Mouse (Mus musculus): ENCODE measurements around the gene Rhoh. TPM values are rescaled to one million over a fixed set of nuclear protein-coding genes. Genes with fewer than 3 reads are reported as not detected.

Rhoh gene
- total RNA-seq, 2 experiments from 2014 or later: 0.86 to 0.92 TPM

DNA sequence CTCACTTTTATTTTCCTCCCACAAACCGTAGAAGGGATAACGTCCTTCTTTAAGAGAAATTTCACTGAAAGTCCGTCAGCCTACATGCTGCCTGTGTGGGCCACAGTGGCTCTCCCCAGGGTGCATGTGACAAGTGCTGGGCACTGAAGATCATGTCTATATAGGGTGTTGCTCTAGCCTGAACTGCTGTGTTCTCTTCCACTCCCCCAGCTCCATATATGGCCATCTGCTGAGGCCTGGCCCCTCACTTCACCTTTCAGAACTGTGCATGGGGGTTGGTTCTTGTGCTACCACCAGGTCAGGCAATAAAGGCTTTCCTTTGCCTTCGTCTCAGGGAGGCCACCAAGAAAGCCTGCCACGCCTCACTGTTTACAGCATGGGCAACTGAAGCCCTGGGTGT is 28.0 kb downstream of the Rhoh start:
- no peak for DNase-seq
- intact Hi-C loops (cut with DNase I): no loop called here

DNA sequence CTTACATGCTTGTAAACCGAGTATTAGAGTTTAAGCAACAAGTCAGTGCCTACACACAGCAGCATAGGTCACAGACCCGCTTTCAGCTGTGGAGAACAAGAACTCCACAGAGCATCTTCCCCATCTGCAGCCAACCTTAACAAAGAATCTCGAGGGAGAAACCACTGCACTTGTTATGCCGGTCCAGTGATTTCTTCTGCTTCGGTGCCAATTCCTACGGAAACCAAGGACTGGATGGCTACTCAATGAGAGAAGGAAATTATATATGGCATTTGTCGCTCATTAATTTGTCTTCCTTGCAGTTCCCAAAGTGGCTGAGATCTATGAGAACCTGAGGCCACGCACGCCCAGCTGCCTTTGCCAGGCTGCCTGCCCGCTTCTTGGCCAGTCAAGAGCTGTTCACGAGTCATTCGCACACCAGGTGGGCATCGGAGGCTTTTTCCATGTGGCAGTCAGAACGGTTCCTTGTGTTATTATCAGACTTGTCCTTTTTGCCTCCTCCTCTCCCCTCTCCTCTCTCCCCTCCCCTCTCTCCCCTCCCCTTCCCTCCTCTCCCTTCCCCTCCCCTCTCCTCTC is 30.3 kb downstream of the Rhoh start:
- intact Hi-C loops (cut with DNase I): no loop called here
- no peak for DNase-seq

DNA sequence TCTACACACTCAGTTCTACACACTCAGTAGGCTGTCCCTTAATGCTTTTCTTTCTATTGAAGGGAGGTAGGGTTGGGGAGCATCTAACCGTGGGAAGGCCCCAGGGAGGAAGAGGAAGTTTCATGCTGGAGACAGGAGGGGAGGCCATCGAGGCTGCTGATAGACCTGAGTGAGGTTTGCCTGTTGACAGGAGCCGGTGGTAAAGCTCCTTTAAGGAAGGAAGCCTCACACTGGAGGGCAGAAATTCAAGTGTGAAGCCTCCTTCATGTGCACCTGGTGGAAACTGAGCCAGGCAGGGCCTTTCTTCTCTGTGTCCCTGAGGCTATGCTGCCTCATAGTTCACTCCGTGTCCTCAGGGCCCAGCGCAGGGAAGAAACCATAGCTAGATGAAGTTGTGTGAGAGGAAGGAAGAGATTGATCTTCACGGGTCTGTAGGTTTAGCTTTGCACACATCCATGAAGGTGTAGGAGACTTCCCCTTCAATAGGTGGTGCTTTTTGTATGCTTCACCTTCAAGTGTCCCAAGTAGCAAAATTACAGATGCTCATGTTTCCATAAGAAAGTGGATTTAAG is 34.2 kb downstream of the Rhoh start:
- intact Hi-C loops (cut with DNase I): no loop called here

DNA sequence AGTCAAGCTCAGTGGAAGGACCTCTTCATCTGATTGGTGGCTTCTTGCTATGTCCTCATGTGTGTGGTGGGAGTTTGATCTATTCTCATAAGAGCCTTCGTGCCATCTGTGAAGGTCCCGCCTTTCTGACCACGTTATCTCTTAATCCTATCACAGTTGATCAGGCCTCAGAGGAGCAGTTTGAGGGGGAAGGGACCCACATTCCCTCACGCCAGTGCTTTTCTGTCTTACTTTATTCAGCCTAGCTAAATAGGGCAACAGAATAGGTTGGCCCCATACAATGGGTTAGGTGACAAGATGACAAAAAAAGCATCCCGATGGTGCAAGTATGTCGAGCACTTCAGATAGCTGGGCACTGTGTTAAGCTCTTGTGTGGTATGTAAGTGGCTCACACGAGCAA is 34.8 kb downstream of the Rhoh start:
- DNase-seq: no peak
- intact Hi-C loops (cut with DNase I): no loop called here

More for the DNA sequence above, 34.2 kb downstream of the Rhoh start:
- DNase-seq: no peak

DNA sequence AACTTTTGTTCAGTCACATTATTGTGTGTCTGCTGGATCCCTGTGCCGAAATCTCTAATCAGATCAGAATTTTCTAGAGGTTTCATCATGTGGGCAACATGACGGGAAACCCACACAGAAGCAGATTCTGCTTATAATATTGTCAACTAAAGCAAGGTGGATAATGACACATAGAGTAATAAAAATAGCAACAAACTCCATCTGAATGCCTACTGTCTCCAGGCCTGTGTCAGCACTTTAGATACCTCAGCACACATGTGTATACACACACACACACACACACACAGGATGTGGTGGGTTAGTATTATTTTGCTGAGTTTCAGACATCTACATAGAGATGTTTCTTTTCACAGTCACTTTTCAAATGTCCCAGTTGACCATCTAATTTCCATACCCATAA is 36.7 kb downstream of the Rhoh start:
- intact Hi-C loops (cut with DNase I): no loop called here
- no peak for DNase-seq

GRCm38 (mm10) chr5:65898683-65899082 is 37.7 kb downstream of the Rhoh start:
- intact Hi-C loops (cut with DNase I): no loop called here
- DNase-seq: no peak

DNA sequence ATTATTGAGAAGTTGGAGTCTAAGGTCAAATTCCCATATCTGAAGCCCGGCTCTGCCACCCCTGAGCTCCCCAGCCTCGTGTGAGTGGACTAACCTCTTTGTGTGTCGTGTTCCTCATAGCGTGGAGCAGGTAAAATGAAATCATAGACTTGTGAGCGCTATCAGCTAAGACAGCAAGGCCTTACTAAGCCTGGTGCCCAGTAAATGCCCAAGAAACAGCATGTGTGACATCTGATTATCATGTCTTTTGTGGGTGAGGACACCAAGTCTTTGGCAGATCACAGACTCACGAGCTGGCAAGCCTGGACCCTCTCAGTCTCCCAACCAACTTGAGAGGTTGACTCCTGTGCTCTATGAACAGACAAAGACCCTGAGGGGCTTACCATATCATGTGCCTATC is 39.1 kb downstream of the Rhoh start:
- intact Hi-C loops (cut with DNase I): no loop called here
- no peak for DNase-seq

- intact Hi-C loops (cut with DNase I): no loop called here
These were observed 39.9 kb downstream of the Rhoh start for GRCm38 (mm10) chr5:65900862-65901265.

DNA sequence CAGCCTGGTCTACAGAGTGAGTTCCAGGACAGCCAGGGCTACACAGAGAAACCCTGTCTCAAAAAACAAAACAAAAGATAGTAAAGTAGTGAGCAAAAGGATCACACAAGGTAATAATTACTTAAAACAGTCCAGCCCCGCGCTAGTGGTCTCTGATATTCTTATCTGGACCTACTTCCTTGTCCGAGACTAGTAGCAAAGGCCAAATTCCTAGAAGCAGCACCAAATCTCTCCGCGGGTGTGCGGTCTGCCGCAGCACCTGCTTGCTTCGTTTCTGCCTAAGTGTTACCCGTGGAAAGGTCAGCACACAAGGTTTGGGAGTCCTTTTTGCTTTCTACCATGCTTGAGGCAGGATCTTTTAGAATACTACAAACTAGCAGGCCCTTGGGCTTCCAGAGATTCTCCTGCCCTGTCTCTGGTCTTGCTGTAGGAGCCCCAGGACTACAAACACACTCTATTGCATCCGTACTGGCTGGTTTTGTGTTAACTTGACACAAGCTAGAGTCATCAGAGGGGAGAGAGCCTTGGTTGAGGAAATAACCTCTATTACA is 40.9 kb downstream of the Rhoh start:
- intact Hi-C loops (cut with DNase I): no loop called here
- DNase-seq: no peak

More at GRCm38 (mm10) chr5:65900862-65901265, 39.9 kb downstream of the Rhoh start:
- peak; percentile 47 to 48 for DNase-seq

GRCm38 (mm10) chr5:65902811-65903210 is 41.8 kb downstream of the Rhoh start:
- no peak for DNase-seq
- intact Hi-C loops (cut with DNase I): no loop called here

DNA sequence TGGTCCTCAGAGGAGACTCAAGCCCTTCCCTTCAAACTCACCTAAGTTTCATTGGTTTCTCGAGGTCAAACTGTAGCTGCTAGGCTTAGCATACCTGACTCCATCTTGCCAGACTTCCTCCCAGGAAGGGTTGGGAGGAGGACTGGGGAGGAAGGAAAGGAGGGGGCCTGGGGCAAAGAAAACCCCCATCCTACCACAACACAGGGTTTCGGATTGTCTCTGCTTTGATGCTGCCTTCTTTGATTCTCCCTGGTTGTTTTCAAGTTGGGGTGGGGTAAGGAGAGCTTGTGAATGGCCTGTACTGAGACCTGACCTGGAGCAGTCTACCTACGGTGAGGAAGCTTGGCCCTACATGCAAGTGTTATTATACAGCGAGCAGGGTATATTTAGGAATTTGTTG is 43.5 kb downstream of the Rhoh start:
- intact Hi-C loops (cut with DNase I): no loop called here

DNA sequence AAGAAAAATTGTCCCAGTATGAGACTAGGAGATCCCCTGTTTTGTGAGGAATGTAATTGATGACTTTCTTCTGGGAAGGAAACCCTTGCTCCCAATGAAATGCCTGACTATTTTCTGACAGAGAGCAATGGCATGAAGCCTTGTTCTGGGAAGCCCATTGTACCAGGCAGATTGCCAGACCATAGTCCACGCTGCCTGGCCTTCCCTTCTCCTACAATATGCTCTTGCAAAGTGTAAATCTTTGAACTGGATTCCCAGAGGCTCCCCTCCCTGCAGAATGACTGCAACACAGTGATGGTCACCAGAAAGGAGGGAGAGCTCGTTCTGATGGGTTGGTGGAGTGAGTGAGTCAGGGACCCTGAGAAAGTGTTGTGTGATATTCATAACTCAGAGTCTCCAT is 47.7 kb downstream of the Rhoh start:
- intact Hi-C loops (cut with DNase I): no loop called here

More for the DNA sequence above, 43.5 kb downstream of the Rhoh start:
- DNase-seq: no peak

GRCm38 (mm10) chr5:65909321-65909720 is 48.3 kb downstream of the Rhoh start:
- no peak for DNase-seq
- intact Hi-C loops (cut with DNase I): no loop called here

More for the DNA sequence above, 47.7 kb downstream of the Rhoh start:
- no peak for DNase-seq

DNA sequence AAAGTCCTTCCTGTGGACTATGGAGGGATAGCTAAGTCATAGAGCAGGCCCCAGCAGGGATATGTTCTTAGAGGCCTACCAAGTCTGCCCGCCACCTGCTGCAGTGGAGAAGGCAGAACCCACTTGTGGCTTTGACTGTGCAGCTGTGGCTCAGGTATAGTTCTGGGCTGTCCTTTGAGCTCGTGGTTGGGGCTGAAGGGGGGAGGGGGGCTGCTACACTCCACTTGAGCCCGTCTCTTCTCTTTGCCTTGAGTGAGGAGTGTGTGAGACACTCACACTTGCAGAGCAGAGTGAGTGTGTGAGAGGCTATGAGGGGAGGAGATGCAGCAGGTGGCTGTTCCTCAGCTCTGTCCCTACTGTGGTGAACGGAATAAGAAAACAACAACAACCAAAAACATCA is 49.4 kb downstream of the Rhoh start:
- no peak for DNase-seq
- intact Hi-C loops (cut with DNase I): no loop called here

DNA sequence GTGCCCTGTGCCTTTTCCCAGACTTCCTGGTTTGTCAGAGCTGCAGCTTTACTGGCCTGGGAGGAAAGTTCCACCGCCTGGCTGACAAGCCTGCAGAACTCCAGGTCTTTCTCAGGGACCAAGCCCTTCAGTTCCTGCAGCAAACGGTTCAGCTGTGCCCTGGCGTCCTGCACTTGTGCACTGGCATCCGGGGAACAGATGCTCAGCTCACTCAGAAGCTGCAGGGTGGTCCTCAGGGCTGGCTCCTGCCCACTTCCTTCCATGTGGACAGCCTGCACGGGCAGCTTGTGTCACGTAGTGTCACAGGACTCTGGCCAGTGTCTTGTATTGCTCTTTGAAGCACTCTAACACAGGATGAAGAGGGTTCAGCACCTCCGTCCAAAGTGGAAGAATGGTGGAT is 50.7 kb downstream of the Rhoh start:
- DNase-seq: no peak
- intact Hi-C loops (cut with DNase I): no loop called here

GRCm38 (mm10) chr5:65912201-65912600 is 51.2 kb downstream of the Rhoh start:
- intact Hi-C loops (cut with DNase I): no loop called here
- no peak for DNase-seq

- no peak for DNase-seq
- intact Hi-C loops (cut with DNase I): no loop called here
These were observed 52.1 kb downstream of the Rhoh start for GRCm38 (mm10) chr5:65913126-65913525.

- intact Hi-C loops (cut with DNase I): no loop called here
- DNase-seq: no peak
These were observed 53.3 kb downstream of the Rhoh start for GRCm38 (mm10) chr5:65914342-65914741.

DNA sequence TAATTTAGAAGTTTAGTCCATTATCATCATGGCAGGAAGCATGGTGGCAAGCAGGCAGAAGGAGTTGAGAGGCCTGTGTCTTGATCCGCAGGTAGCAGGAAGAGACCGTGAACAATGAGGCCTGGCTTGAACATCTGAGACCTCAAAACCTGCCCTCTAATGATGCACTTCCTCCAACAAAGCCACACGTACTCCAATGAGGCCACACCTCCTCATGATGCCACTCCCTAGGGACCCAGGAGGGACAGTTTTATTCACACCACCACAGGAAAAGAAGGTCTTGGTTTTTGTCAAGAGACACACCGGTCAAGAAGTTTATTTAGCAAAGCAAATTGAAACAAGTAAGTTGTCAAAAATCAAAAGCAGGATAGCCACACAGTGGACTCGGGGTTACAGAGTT is 55.9 kb downstream of the Rhoh start:
- DNase-seq: no peak
- intact Hi-C loops (cut with DNase I): no loop called here

DNA sequence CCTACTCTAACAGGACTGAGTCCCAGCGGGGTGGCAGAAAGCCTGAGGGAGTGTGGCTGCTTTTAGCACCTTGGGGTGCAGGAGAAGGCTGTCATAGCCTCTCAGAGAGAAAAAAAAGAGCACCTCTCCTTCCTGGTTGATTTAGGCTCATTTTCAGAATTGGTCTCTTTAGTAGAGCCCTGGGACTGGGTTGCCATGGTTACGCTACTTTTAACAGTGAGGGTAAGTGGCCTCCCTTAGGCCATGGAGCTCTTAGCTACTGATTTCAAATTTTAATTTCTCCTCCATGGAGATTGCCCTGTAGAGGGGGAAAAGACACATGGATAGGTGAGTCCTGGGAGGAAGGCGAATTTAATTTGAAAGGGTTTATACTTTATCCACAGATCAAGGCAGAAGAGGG is 57.6 kb downstream of the Rhoh start:
- intact Hi-C loops (cut with DNase I): no loop called here
- no peak for DNase-seq

- intact Hi-C loops (cut with DNase I): no loop called here
- no peak for DNase-seq
These were observed 58.3 kb downstream of the Rhoh start for GRCm38 (mm10) chr5:65919326-65919725.

GRCm38 (mm10) chr5:65919904-65920303 is 58.9 kb downstream of the Rhoh start:
- no peak for DNase-seq
- intact Hi-C loops (cut with DNase I): no loop called here
